In the genomic region with DNA sequence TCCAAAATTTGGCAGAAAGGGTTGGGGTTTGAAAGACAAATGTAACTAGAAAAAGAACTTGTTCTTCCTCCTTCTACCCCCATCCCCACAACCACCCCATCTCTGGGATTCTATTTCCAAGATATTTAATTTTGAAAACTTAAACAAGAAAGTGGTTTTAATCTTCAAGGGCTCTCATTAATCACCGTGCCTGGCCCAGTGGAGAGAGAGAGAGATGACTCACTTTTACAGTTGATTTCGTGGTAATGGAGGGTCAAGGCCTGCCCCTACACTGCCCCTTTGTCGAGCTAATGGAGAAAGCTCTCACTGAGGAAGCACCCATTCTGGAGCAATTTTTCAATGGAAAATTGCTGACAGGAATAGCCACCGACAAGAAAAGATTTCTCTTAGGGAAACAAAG, we compare ENCODE assay signal across 15 mouse cellular contexts.
"Had no signal": no experiment of that assay in that cellular context is flagged by ENCODE, and none has a peak within 500 bp of the region (broad histone marks: within the 10 kb centered on the region; RNA-seq: fewer than 3 reads in every experiment).

No protein-coding gene starts in this region.

- H3K27ac ChIP-seq: kidney, embryonic 15.5 days; layer of hippocampus, adult 2 months; limb, embryonic 13.5 days; liver, embryonic 15.5 days; midbrain, embryonic 13.5 days; neural tube, embryonic 15.5 days; stomach, embryonic 15.5 days had no signal

- H3K9ac ChIP-seq: kidney, embryonic 15.5 days; limb, embryonic 13.5 days; liver, embryonic 15.5 days; midbrain, embryonic 13.5 days; neural tube, embryonic 15.5 days; stomach, embryonic 15.5 days had no signal

- H3K9me3 ChIP-seq: kidney, embryonic 15.5 days; limb, embryonic 13.5 days; liver, embryonic 15.5 days; midbrain, embryonic 13.5 days; neural tube, embryonic 15.5 days; stomach, embryonic 15.5 days had no signal

- H3K36me3 ChIP-seq: kidney, embryonic 15.5 days; limb, embryonic 13.5 days; liver, embryonic 15.5 days; midbrain, embryonic 13.5 days; neural tube, embryonic 15.5 days; stomach, embryonic 15.5 days had no signal

- ATAC-seq: lung, postnatal 0 days; midbrain, embryonic 13.5 days had no signal

- DNase-seq: kidney, postnatal 25 days; left cerebral cortex, postnatal 4 days; lung, adult 2 months; lung, postnatal 36 days; right cerebral cortex, postnatal 14 days; thymus, adult 2 months; thymus, postnatal 25 days had no signal

- H3K4me2 ChIP-seq: kidney, embryonic 15.5 days; limb, embryonic 13.5 days; liver, embryonic 15.5 days; midbrain, embryonic 13.5 days; neural tube, embryonic 15.5 days; stomach, embryonic 15.5 days had no signal

- H3K4me3 ChIP-seq: kidney, embryonic 15.5 days; layer of hippocampus, adult 2 months; limb, embryonic 13.5 days; liver, embryonic 15.5 days; midbrain, embryonic 13.5 days; neural tube, embryonic 15.5 days; stomach, embryonic 15.5 days had no signal

- H3K27me3 ChIP-seq: kidney, embryonic 15.5 days; limb, embryonic 13.5 days; midbrain, embryonic 13.5 days; neural tube, embryonic 15.5 days; stomach, embryonic 15.5 days had no signal
